Mouse (Mus musculus) liver, embryonic 14.5 days (tissue): ENCODE measurements around the gene Gpc4. TPM values are rescaled to one million over a fixed set of nuclear protein-coding genes. Genes with fewer than 3 reads are reported as not detected.

ENCODE experiments used
- ATAC-seq: fragments of 200-750 bp; cut with Nextera tagmentation; 2 replicates; pipeline ENCODE4 v1.8.0; 2017; ENCODE audit warnings: moderate number of reproducible peaks, mild to moderate bottlenecking, moderate library complexity; ENCODE audit not compliant: insufficient read depth
- DNase-seq, 3 experiments: peaks; one replicate each; pipeline ENCODE4 v3.0.0-alpha.2; 2012 to 2013; ENCODE audit warnings: low read depth in 3 of 3, low spot score in 3 of 3
- H3K27ac ChIP-seq: fragments of 300-500 bp; sonication (generic); 2 replicates; pipeline ENCODE4 v1.5.1; 2014; ENCODE audit warnings: moderate library complexity, mild to moderate bottlenecking, control low read depth, inconsistent platforms
- H3K27me3 ChIP-seq: fragments of 300-500 bp; sonication (generic); 2 replicates; pipeline ENCODE4 v1.6.1; 2014; ENCODE audit warnings: mild to moderate bottlenecking, low read length, moderate library complexity; ENCODE audit not compliant: control insufficient read depth, insufficient read depth
- H3K36me3 ChIP-seq: fragments of 300-500 bp; sonication (generic); replicated peaks from 2 replicates; pipeline ENCODE4 v1.6.1; 2014; ENCODE audit warnings: low read depth; ENCODE audit not compliant: control insufficient read depth, insufficient read depth
- H3K4me1 ChIP-seq, 2 experiments: fragments of 200-500 bp in 1 of 2; fragments of 300-500 bp in 1 of 2; sonication (generic) in 1 of 2; replicated peaks; 2 replicates each; pipeline ENCODE4 v1.6.1; 2012 to 2014; ENCODE audit warnings: antibody characterized with exemption in 1 of 2, inconsistent platforms in 1 of 2, low read length in 1 of 2; ENCODE audit not compliant: control insufficient read depth in 2 of 2, insufficient read depth in 2 of 2
- H3K4me2 ChIP-seq: fragments of 300-500 bp; sonication (generic); 2 replicates; pipeline ENCODE4 v1.6.1; 2014; ENCODE audit warnings: low read depth, mild to moderate bottlenecking, control low read depth, moderate library complexity
- H3K4me3 ChIP-seq, 2 experiments: fragments of 200-500 bp in 1 of 2; fragments of 300-500 bp in 1 of 2; sonication (generic) in 1 of 2; 2 replicates each; pipeline ENCODE4 v1.5.1; 2012 to 2014; ENCODE audit warnings: low read depth in 2 of 2, low read length in 2 of 2, mild to moderate bottlenecking in 2 of 2, control low read depth in 1 of 2, inconsistent platforms in 1 of 2, moderate library complexity in 1 of 2; ENCODE audit not compliant: insufficient read depth in 1 of 2
- H3K9ac ChIP-seq: fragments of 300-500 bp; sonication (generic); replicated peaks from 2 replicates; pipeline ENCODE4 v1.6.1; 2014; ENCODE audit warnings: mild to moderate bottlenecking, control low read depth, moderate library complexity
- H3K9me3 ChIP-seq: fragments of 300-500 bp; sonication (generic); 2 replicates; pipeline ENCODE4 v1.6.1; 2016; ENCODE audit warnings: low read length, mixed read lengths; ENCODE audit not compliant: control insufficient read depth
- CTCF ChIP-seq: IDR thresholded peaks from 2 replicates; pipeline ENCODE4 v1.5.1; 2016; ENCODE audit warnings: antibody characterized with exemption, low read depth, control low read depth
- EP300 ChIP-seq: IDR thresholded peaks from 2 replicates; pipeline ENCODE4 v1.6.1; 2016; ENCODE audit warnings: antibody characterized with exemption, low read depth
- WGBS: fragments of 180-500 bp; shearing (Covaris S2); extraction: QIAGEN DNeasy Blood & Tissue Kit; methylation state at CpG from one replicate; pipeline ENCODE4 v1.1.7; 2014; ENCODE audit not compliant: insufficient replicate concordance; 5-methylcytosine and 5-hydroxymethylcytosine counted together
- polyA plus RNA-seq, 2 experiments: library from polyadenylated mRNA; depleted of rRNA in 1 of 2; stranded (reverse) in 1 of 2; unstranded in 1 of 2; fragments of >200 nt; fragmentation: Nextera tagmentation in 1 of 2; extraction: Ambion mirVana in 1 of 2; gene quantifications; 2 replicates each; pipeline versions ENCODE4 v1.2.1 to v1.2.3; 2012 to 2014

The Gpc4 gene
- polyA plus RNA-seq, 2 experiments, result 3.2 to 4.2 TPM

DNA sequence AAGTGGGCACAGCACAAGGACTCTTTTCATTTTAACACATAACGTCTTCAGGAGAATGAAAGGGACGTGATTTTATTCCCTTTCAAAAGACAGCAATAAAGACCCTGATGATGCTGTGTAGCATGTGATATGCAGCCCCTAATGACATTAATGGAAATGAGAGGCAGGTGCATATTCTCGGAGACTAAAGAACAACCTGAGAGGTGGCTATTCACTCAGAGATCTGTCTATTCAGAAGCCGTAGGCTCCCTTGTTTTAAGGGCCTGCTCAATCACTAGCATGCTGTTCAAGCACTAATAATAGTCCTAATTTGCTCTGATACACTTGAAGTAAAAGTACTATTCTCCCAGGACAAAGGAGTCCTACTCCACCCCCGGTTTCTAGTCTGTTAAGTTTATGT lies 27.0 kb downstream of the Gpc4 start:
- 70% methylated on average over 5 of the region's 5 CpGs for WGBS
- Histone ChIP-seq H3K36me3 (no peaks in the 10 kb centered on the region), H3K9ac (no peak overlapping the region), H3K4me1 (peaks cover 0 to 3% of the 10 kb centered on the region in 2 experiments; a peak in 1 of 4 replicates), H3K9me3 (no peaks in the 10 kb centered on the region), H3K4me3 (no peak overlapping the region), H3K27me3 (no peaks in the 10 kb centered on the region; the same call in 1 of the 2 replicates), H3K27ac (no peak overlapping the region), H3K4me2 (no peak overlapping the region)
- TF ChIP-seq EP300, result no peak
- TF ChIP-seq CTCF, result no peak
- ATAC-seq (no peak), DNase-seq (no peak)

GRCm38 (mm10) chrX:52136525-52136924 lies 28.5 kb downstream of the Gpc4 start:
- Histone ChIP-seq H3K36me3 (no peaks in the 10 kb centered on the region), H3K4me1 (peaks cover 0 to 1% of the 10 kb centered on the region in 2 experiments; a peak in 1 of 4 replicates), H3K27me3 (no peaks in the 10 kb centered on the region), H3K9ac (no peak overlapping the region), H3K4me3 (no peak overlapping the region), H3K9me3 (no peaks in the 10 kb centered on the region), H3K27ac (no peak overlapping the region), H3K4me2 (no peak overlapping the region)
- DNase-seq (no peak), ATAC-seq (no peak)
- TF ChIP-seq EP300 (no peak), CTCF (no peak)
- 69% methylated on average over 5 of the region's 5 CpGs for WGBS

DNA sequence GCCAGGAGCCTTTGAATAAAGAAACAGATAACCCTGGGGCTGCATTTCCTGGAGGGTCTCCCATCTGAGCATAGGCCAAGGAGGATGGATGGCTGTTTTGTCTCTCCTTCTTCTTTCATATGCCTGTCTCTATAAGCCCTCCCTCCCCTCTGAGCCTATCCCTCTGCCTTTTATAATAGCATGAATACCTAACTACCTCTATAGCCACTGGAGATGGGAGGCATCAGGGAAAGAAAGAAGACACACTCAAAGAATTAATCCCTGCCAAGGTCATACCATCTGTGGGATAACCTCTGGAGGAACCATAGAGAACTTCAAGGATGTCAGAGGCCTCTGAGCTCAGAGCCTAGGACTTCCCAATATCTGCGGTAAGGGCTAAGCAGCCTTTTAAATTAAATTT lies 35.4 kb downstream of the Gpc4 start:
- Histone ChIP-seq H3K36me3 (no peaks in the 10 kb centered on the region), H3K9me3 (no peaks in the 10 kb centered on the region), H3K4me3 (no peak overlapping the region), H3K4me2 (no peak overlapping the region), H3K9ac (no peak overlapping the region), H3K27me3 (no peaks in the 10 kb centered on the region), H3K27ac (no peak overlapping the region), H3K4me1 (peaks cover 0 to 1% of the 10 kb centered on the region in 2 experiments; a peak in 1 of 4 replicates)
- WGBS, result 69% methylated on average over 1 of the region's 1 CpGs
- no peak for ATAC-seq
- no peak for TF ChIP-seq CTCF
- TF ChIP-seq EP300, result no peak
- no peak for DNase-seq

DNA sequence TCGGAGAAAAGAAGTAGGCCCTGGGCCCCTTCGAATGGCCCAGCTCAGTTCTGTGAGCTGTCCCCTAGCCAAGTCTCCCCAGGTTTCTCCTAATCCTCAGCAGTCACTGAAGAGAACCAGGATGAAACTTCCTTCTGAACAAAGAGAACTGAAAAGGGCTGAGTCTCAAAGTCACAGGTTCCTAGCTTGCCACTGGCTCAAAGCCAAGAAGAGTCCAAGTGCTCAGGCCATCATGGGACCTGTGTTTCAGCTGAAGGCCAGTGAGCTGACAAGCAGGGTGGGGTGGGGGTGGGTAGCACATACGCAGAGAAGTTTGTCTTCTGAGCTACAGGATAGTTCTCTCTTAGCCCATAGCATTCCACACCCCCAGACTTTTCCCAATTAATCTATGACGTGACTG lies 36.3 kb downstream of the Gpc4 start:
- 61% methylated on average over 4 of the region's 4 CpGs for WGBS
- ATAC-seq (no peak), DNase-seq (no peak)
- H3K4me1 ChIP-seq, result no peaks in the 10 kb centered on the region
- TF ChIP-seq CTCF (no peak), EP300 (no peak)
- H3K4me3 ChIP-seq, result no peak overlapping the region
- H3K27me3 ChIP-seq, result no peaks in the 10 kb centered on the region
- H3K9ac ChIP-seq, result no peak overlapping the region
- no peaks in the 10 kb centered on the region for H3K9me3 ChIP-seq
- H3K27ac ChIP-seq, result no peak overlapping the region
- H3K4me2 ChIP-seq, result no peak overlapping the region
- H3K36me3 ChIP-seq, result no peaks in the 10 kb centered on the region

DNA sequence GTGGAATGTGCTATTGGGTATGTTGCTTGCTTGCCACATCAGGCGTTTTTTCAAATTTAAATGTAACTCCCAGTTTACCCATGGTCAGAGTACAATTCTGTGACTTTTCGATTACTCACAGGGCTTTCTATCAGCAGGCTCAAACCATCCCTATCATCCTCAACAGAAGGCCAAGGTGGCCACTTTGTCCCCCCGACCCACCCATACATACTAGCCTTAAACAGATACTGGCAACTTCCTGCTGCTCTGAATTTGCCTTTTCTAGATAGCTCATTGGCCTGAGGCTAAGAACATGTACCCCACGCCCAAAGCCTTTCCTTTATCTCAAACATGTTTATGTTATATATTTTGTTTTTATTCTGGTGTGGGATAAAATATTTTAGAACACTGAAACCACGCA lies 51.4 kb downstream of the Gpc4 start:
- 29% methylated on average over 5 of the region's 5 CpGs for WGBS

More for the DNA sequence above, 51.4 kb downstream of the Gpc4 start:
- DNase-seq (peak; percentile 20 to 36 (median 23)), ATAC-seq (peak; percentile 82)
- no peak overlapping the region for H3K9ac ChIP-seq
- H3K4me3 ChIP-seq, result no peak overlapping the region
- H3K4me1 ChIP-seq, result peaks cover 3 to 13% of the 10 kb centered on the region in 2 experiments; a peak in 3 of 4 replicates
- 0 out of 2 replicates have a peak overlapping the region, but pooled peaks have one; percentile 4 for H3K4me2 ChIP-seq
- peak; percentile 74 for TF ChIP-seq EP300
- TF ChIP-seq CTCF, result no peak
- H3K27ac ChIP-seq, result no peak overlapping the region
- no peaks in the 10 kb centered on the region for H3K27me3 ChIP-seq
- no peaks in the 10 kb centered on the region for H3K9me3 ChIP-seq
- no peaks in the 10 kb centered on the region for H3K36me3 ChIP-seq
